ENCODE assay signal across 27 mouse cellular contexts in the genomic region with DNA sequence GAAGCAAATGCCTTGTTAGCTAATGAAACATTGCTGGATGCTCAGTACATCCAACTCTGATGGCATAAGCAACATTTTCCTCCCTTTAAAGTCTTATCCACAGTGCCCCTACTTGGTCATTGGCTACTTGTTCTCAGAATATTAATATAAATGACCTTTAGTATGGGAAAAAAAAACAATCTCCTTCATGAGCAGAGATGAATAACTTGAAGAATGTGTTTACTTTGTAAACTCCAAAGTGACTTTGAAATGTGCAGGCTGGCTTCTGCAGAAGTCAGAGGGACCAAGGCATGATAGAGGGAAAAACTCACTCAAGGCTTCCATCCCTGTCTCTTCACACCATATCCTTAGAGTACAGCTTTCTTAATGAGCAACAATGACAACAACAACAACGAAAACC.
DNase-seq lines count a peak whose midpoint lies in the region; ATAC-seq and TF ChIP-seq lines count a peak whose summit lies in the region.
"Had no signal": no experiment of that assay in that cellular context is flagged by ENCODE, and none has a peak within 500 bp of the region (broad histone marks: within the 10 kb centered on the region; RNA-seq: fewer than 3 reads in every experiment).

No protein-coding gene starts in this region.

- 72% methylated on average over 1 of the region's 1 CpGs for WGBS in kidney, postnatal 0 days
- WGBS in kidney, adult 2 months: 84% methylated on average over 1 of the region's 1 CpGs
- WGBS in lung, embryonic 16.5 days: 32% methylated on average over 1 of the region's 1 CpGs

- H3K4me3 ChIP-seq in kidney, postnatal 0 days (replicated peaks; ENCODE audit: low read depth, low read length): no peak overlapping the region
- H3K4me3 ChIP-seq in kidney, adult 2 months (ENCODE audit: insufficient read depth, low read depth, low read length): no peak overlapping the region
- no peak overlapping the region for H3K4me3 ChIP-seq in lung, embryonic 16.5 days (ENCODE audit: low read length)
- H3K4me3 ChIP-seq: forebrain, embryonic 10.5 days; forebrain, embryonic 13.5 days; gastrocnemius, adult 2 months; heart, adult 2 months; heart, embryonic 10.5 days; heart, embryonic 13.5 days; hindbrain, embryonic 12.5 days; hindbrain, embryonic 15.5 days had no signal

- H3K9ac ChIP-seq in kidney, postnatal 0 days (ENCODE audit: low read depth, low read length): no peak overlapping the region
- H3K9ac ChIP-seq in lung, embryonic 16.5 days (ENCODE audit: low read length): no peak overlapping the region
- H3K9ac ChIP-seq: forebrain, embryonic 13.5 days; heart, embryonic 13.5 days; hindbrain, embryonic 12.5 days; hindbrain, embryonic 15.5 days had no signal

- DNase-seq in kidney, postnatal 0 days (ENCODE audit: low spot score): peak; percentile 71
- no peak for DNase-seq in kidney, adult 2 months
- peak; percentile 54 for DNase-seq in lung, postnatal 10 days
- DNase-seq in lung, postnatal 36 days: peak; percentile 68
- DNase-seq in spleen, postnatal 4 days (ENCODE audit: low spot score in 2 of 2): no peak
- DNase-seq in left cerebral cortex, postnatal 10 days (ENCODE audit: extremely low spot score in 1 of 2, low spot score in 2 of 2): no peak
- DNase-seq: adrenal gland, postnatal 10 days; adrenal gland, postnatal 36 days; B cell, adult 2 months; cerebellum, adult 18-20 months; cerebellum, adult 9-10 months; cerebellum, postnatal 14 days; gastrocnemius, adult 2 months; gastrocnemius, postnatal 25 days; heart, adult 2 months; heart, postnatal 14 days had no signal

- no peaks in the 10 kb centered on the region for H3K27me3 ChIP-seq in kidney, postnatal 0 days (ENCODE audit: insufficient read depth, low read length)
- no peaks in the 10 kb centered on the region; the same call in 1 of the 2 replicates for H3K27me3 ChIP-seq in kidney, adult 2 months (replicated peaks; ENCODE audit: control insufficient read depth, insufficient read depth, low read length)
- no peaks in the 10 kb centered on the region for H3K27me3 ChIP-seq in lung, embryonic 16.5 days (ENCODE audit: control insufficient read depth, insufficient read depth, low read depth, low read length)
- H3K27me3 ChIP-seq: CH12.LX; heart, embryonic 13.5 days; hindbrain, embryonic 12.5 days; hindbrain, embryonic 15.5 days; Patski had no signal

- no peak overlapping the region for H3K27ac ChIP-seq in kidney, postnatal 0 days
- H3K27ac ChIP-seq in kidney, adult 2 months (ENCODE audit: insufficient read depth, low read depth, low read length): no peak overlapping the region
- H3K27ac ChIP-seq in lung, embryonic 16.5 days (ENCODE audit: low read length): no peak overlapping the region
- H3K27ac ChIP-seq: forebrain, embryonic 10.5 days; forebrain, embryonic 13.5 days; gastrocnemius, adult 2 months; heart, adult 2 months; heart, embryonic 10.5 days; heart, embryonic 13.5 days; hindbrain, embryonic 12.5 days; hindbrain, embryonic 15.5 days had no signal

- H3K9me3 ChIP-seq in kidney, postnatal 0 days (replicated peaks; ENCODE audit: low read length): no peaks in the 10 kb centered on the region
- H3K9me3 ChIP-seq in lung, embryonic 16.5 days (ENCODE audit: control insufficient read depth, low read length): no peaks in the 10 kb centered on the region
- H3K9me3 ChIP-seq: G1E; heart, embryonic 10.5 days; heart, embryonic 13.5 days; hindbrain, embryonic 15.5 days had no signal

- no peak for TF ChIP-seq CTCF in kidney, postnatal 0 days (IDR thresholded peaks at IDR 0.05; ENCODE audit: low read depth)
- no peak for TF ChIP-seq CTCF in kidney, adult 2 months (conservative IDR thresholded peaks at IDR 0.05; ENCODE audit: insufficient read depth, insufficient read length, low read depth, low read length)

- intact Hi-C loops in left cerebral cortex, postnatal 10 days (cut with DNase I): no loop called here

- no peaks in the 10 kb centered on the region for H3K4me1 ChIP-seq in kidney, postnatal 0 days (replicated peaks; ENCODE audit: insufficient read depth, low read length)
- no peaks in the 10 kb centered on the region; the same call in 1 of the 2 replicates for H3K4me1 ChIP-seq in kidney, adult 2 months (ENCODE audit: control insufficient read depth, insufficient read depth, low read length)
- peaks cover 5% of the 10 kb centered on the region; the same call in 1 of the 2 replicates for H3K4me1 ChIP-seq in lung, embryonic 16.5 days (replicated peaks; ENCODE audit: control insufficient read depth, insufficient read depth, low read length)
- H3K4me1 ChIP-seq: forebrain, embryonic 10.5 days; forebrain, embryonic 13.5 days; heart, embryonic 10.5 days; heart, embryonic 13.5 days; hindbrain, embryonic 12.5 days; hindbrain, embryonic 15.5 days had no signal

- H3K36me3 ChIP-seq in kidney, postnatal 0 days (ENCODE audit: insufficient read depth, low read length): no peaks in the 10 kb centered on the region
- no peaks in the 10 kb centered on the region for H3K36me3 ChIP-seq in kidney, adult 2 months (ENCODE audit: control insufficient read depth, insufficient read depth, low read length)
- H3K36me3 ChIP-seq in lung, embryonic 16.5 days (ENCODE audit: control insufficient read depth, insufficient read depth, low read length): no peaks in the 10 kb centered on the region
- H3K36me3 ChIP-seq: forebrain, embryonic 10.5 days; G1E; heart, embryonic 10.5 days; heart, embryonic 13.5 days; hindbrain, embryonic 12.5 days; hindbrain, embryonic 15.5 days had no signal

- no peak for ATAC-seq in kidney, postnatal 0 days (replicated peaks; ENCODE audit: low FRiP score, low read depth)
- ATAC-seq in lung, embryonic 16.5 days (ENCODE audit: low read depth): peak; percentile 82
- ATAC-seq: forebrain, embryonic 13.5 days; forebrain, embryonic 16.5 days; Patski had no signal

- no peak overlapping the region for H3K4me2 ChIP-seq in kidney, postnatal 0 days (ENCODE audit: low read length)
- no peak overlapping the region for H3K4me2 ChIP-seq in lung, embryonic 16.5 days (ENCODE audit: low read depth, low read length)
- H3K4me2 ChIP-seq: forebrain, embryonic 13.5 days; heart, embryonic 13.5 days; hindbrain, embryonic 12.5 days; hindbrain, embryonic 15.5 days had no signal

- TF ChIP-seq POLR2A in kidney, adult 2 months (IDR thresholded peaks at IDR 0.05; ENCODE audit: low read depth, low read length): no peak

Comparison
In these comparisons a context has a peak if more than half of its experiments do, and no peak if none do; other contexts are left out.
1. DNase-seq: peak in kidney, postnatal 0 days (single experiment), lung, postnatal 10 days (single experiment) and lung, postnatal 36 days (single experiment); none in kidney, adult 2 months (single experiment), spleen, postnatal 4 days (0 of 2) and left cerebral cortex, postnatal 10 days (0 of 2).